Mouse (Mus musculus) hindbrain, embryonic 14.5 days (tissue): ENCODE data around the gene Kmt5b. TPM values are rescaled to one million over a fixed set of nuclear protein-coding genes. Genes with fewer than 3 reads are reported as not detected.

Experiments
- ATAC-seq: fragments of 200-750 bp; cut with Nextera tagmentation; 2 replicates; pipeline ENCODE4 v1.8.0; 2017; ENCODE audit warnings: moderate number of reproducible peaks, mild to moderate bottlenecking, moderate TSS enrichment, moderate library complexity; ENCODE audit not compliant: low FRiP score
- DNase-seq: peaks from one replicate; pipeline ENCODE4 v3.0.0-alpha.2; 2015; ENCODE audit warnings: low spot score
- H3K27ac ChIP-seq: fragments of 300-500 bp; sonication (generic); 2 replicates; pipeline ENCODE4 v1.5.1; 2014; ENCODE audit warnings: mild to moderate bottlenecking, moderate library complexity
- H3K27me3 ChIP-seq: fragments of 300-500 bp; sonication (generic); 2 replicates; pipeline ENCODE4 v1.6.1; 2014; ENCODE audit warnings: mild to moderate bottlenecking, low read length, mixed read lengths; ENCODE audit not compliant: control insufficient read depth, insufficient read depth
- H3K36me3 ChIP-seq: fragments of 300-500 bp; sonication (generic); replicated peaks from 2 replicates; pipeline ENCODE4 v1.6.1; 2014; ENCODE audit not compliant: control insufficient read depth, insufficient read depth
- H3K4me1 ChIP-seq: fragments of 300-500 bp; sonication (generic); replicated peaks from 2 replicates; pipeline ENCODE4 v1.6.1; 2014; ENCODE audit warnings: antibody characterized with exemption, low read length, mixed read lengths; ENCODE audit not compliant: control insufficient read depth, insufficient read depth
- H3K4me2 ChIP-seq: fragments of 300-500 bp; sonication (generic); replicated peaks from 2 replicates; pipeline ENCODE4 v1.6.1; 2014; ENCODE audit warnings: mild to moderate bottlenecking, moderate library complexity
- H3K4me3 ChIP-seq: fragments of 300-500 bp; sonication (generic); replicated peaks from 2 replicates; pipeline ENCODE4 v1.5.1; 2014; ENCODE audit warnings: mild to moderate bottlenecking, low read length
- H3K9ac ChIP-seq: fragments of 300-500 bp; sonication (generic); 2 replicates; pipeline ENCODE4 v1.6.1; 2014
- H3K9me3 ChIP-seq: fragments of 300-500 bp; sonication (generic); 2 replicates; pipeline ENCODE4 v1.6.1; 2016; ENCODE audit warnings: low read length; ENCODE audit not compliant: control insufficient read depth
- WGBS: fragments of 180-500 bp; shearing (Covaris S2); extraction: QIAGEN DNeasy Blood & Tissue Kit; methylation state at CpG from one replicate; pipeline ENCODE4 v1.1.7; 2014; 5-methylcytosine and 5-hydroxymethylcytosine counted together
- polyA plus RNA-seq: library from polyadenylated mRNA; unstranded; fragments of >200 nt; fragmentation: Nextera tagmentation; extraction: Ambion mirVana; gene quantifications from 2 replicates; pipeline ENCODE4 v1.2.1, GENCODE M21; 2014

Kmt5b gene
- polyA plus RNA-seq: 56.9 and 57.9 TPM in 2 replicates

DNA sequence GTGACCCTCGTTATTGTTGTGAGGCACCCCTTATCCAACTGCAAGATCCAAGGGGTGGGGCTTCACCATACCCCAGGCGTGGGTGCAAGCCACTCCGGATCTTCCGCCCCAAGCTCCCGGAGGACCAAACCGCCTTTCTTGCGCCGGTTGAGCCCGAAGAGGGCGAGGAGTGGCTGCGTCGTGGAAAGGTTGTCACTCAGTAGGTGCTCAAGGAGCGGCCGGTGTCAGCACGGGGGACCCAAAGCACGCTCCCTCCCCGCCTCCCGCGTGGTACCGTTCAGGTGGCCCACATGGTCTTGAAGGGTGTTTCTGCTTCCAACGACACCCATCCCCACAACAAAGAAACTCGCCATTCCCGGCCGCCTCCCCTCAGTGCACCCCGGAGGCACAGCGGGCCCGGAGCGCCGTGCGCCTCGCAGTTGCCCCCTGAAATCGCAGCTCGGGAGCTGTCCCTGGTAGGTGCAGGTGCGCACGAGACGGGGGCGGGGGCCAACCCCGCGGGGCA, at the start of gene Kmt5b:
Gene Kmt5b (plus strand): TSS at position 146 of the 505 bp plus-strand sequence.
- DNase-seq (peak; percentile 58), ATAC-seq (peak; percentile 71)
- H3K27ac ChIP-seq: peak within 1 kb of the TSS; percentile 100
- H3K36me3 ChIP-seq: no peaks in the 10 kb centered on the region; the same call in 1 of the 2 replicates
- 1% methylated on average over 39 of the region's 39 CpGs for WGBS
- peak within 1 kb of the TSS; percentile 100 for H3K4me3 ChIP-seq
- H3K9me3 ChIP-seq: no peaks in the 10 kb centered on the region
- no peaks in the 10 kb centered on the region for H3K27me3 ChIP-seq
- peak within 1 kb of the TSS; percentile 73 for H3K4me2 ChIP-seq
- H3K9ac ChIP-seq: peak within 1 kb of the TSS; percentile 100
- H3K4me1 ChIP-seq: peaks cover 24% of the 10 kb centered on the region

DNA sequence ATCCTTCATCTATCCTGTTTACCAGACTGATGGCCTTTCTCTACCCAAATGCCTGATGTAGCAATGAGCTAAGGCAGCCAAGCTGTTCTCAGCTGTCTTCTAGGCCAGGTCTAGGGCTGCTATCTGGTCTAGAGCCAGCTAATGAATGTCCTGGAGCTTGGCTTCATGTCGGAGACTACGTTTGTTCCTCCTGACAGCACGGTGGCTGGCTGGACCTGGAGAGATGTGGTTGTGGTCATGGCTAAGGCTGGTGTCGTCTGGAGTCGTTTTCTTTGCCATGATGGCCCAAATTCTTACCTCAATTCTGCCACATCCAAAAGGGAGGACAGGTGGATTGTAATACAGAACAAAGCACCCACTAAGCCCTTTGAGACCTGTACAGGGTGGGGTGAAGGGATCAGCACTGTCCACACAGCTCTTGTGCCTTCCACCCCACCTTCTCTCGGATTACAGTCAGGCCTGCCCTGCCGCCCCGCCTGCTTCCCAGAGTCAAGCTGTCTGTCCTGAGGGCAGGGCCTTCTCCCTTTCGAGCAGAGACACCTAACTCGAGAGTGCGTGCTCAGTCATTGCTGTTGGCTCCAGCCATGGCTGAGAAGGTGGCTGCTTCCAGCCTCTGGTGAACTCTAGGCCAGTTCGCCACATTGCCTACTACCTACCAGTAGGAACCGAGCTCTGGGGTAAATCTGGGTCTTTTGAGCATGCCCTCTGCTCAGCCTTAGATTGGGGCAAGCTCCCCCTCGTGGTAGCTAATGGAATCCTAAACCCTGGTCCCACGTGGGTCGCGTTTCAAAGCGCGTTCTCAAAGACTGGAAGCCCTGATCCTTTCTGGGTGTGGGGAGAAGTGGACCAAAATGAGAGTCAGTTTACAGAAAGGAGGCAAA, 48.5 kb upstream of the Kmt5b start:
- Histone ChIP-seq H3K27ac (no peak overlapping the region), H3K4me1 (peaks cover 7% of the 10 kb centered on the region), H3K4me2 (peak overlapping the region; percentile 65), H3K36me3 (peaks cover 45% of the 10 kb centered on the region), H3K27me3 (no peaks in the 10 kb centered on the region), H3K9ac (peak overlapping the region; percentile 29; the same call in 1 of the 2 replicates), H3K4me3 (peak overlapping the region; percentile 26), H3K9me3 (no peaks in the 10 kb centered on the region)
- ATAC-seq: peak; percentile 72; the same call in 1 of the 2 replicates
- WGBS: 43% methylated on average over 19 of the region's 19 CpGs
- peak; percentile 72 for DNase-seq

- peaks cover 40% of the 10 kb centered on the region for H3K36me3 ChIP-seq
- no peaks in the 10 kb centered on the region for H3K9me3 ChIP-seq
- peak; percentile 59; the same call in 1 of the 2 replicates for ATAC-seq
- WGBS: 2% methylated on average over 27 of the region's 27 CpGs
- no peaks in the 10 kb centered on the region for H3K27me3 ChIP-seq
- peaks cover 7% of the 10 kb centered on the region for H3K4me1 ChIP-seq
- peak; percentile 32 for DNase-seq
- peak overlapping the region; percentile 29 for H3K9ac ChIP-seq
- H3K4me2 ChIP-seq: peak overlapping the region; percentile 65
- peak overlapping the region; percentile 26 for H3K4me3 ChIP-seq
- no peak overlapping the region for H3K27ac ChIP-seq
Measured at GRCm38 (mm10) chr19:3719362-3719891, 47.8 kb upstream of the Kmt5b start.

DNA sequence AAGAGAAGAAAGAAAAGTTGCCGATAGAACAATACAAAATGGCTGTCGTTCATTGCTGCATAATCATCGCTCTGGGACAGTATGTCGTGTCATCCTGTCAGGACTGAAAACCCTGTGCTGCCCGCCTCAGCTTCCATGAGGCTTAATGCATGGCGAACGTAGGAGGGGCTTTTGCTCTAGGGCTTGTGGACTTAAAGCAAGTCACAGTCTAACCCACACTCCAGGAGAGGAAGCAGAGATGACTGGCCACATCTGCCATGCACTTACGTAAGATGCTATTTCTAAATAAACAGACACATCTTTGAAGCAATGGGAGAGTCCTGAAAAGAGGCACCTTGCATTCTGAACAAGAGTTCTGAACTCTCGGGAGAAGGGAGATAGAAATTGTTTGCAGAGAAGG, 44.1 kb upstream of the Kmt5b start:
- H3K27ac ChIP-seq: no peak overlapping the region
- H3K4me2 ChIP-seq: no peak overlapping the region
- WGBS: 94% methylated on average over 9 of the region's 9 CpGs
- no peak overlapping the region for H3K9ac ChIP-seq
- peaks cover 7% of the 10 kb centered on the region for H3K4me1 ChIP-seq
- H3K9me3 ChIP-seq: no peaks in the 10 kb centered on the region
- no peaks in the 10 kb centered on the region for H3K27me3 ChIP-seq
- no peak overlapping the region for H3K4me3 ChIP-seq
- DNase-seq (no peak), ATAC-seq (no peak)
- peaks cover 6% of the 10 kb centered on the region for H3K36me3 ChIP-seq

DNA sequence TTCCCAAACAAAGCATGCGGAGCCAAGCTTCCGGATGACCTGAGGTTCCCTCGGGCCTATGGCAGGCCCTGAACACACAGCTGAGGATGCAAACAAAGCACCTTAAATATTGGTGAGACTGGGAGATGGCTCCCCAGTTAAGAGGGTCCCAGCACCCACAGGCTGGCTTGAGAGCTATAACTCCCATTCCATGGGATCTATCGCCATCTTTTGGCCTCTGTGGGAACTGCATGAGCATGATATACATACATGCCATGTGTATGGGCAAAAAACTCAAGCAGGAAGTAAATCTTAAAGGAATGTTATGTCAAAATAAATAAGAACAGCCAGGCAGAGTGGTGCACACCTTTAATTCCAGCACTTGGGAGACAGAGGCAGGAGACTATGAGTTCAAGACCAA, 43.3 kb upstream of the Kmt5b start:
- H3K9me3 ChIP-seq: no peaks in the 10 kb centered on the region
- no peak overlapping the region for H3K27ac ChIP-seq
- peaks cover 7% of the 10 kb centered on the region for H3K4me1 ChIP-seq
- no peak for ATAC-seq
- no peak overlapping the region for H3K4me2 ChIP-seq
- H3K4me3 ChIP-seq: no peak overlapping the region
- H3K27me3 ChIP-seq: no peaks in the 10 kb centered on the region
- H3K36me3 ChIP-seq: no peaks in the 10 kb centered on the region
- WGBS: 74% methylated on average over 4 of the region's 4 CpGs
- H3K9ac ChIP-seq: no peak overlapping the region
- DNase-seq: no peak

GRCm38 (mm10) chr19:3724779-3725178, 42.4 kb upstream of the Kmt5b start:
- Histone ChIP-seq H3K4me1 (no peaks in the 10 kb centered on the region), H3K4me3 (no peak overlapping the region), H3K9me3 (no peaks in the 10 kb centered on the region), H3K36me3 (no peaks in the 10 kb centered on the region), H3K4me2 (no peak overlapping the region), H3K9ac (no peak overlapping the region), H3K27me3 (no peaks in the 10 kb centered on the region), H3K27ac (no peak overlapping the region)
- DNase-seq: peak; percentile 81
- no peak for ATAC-seq
- WGBS: 28% methylated on average over 1 of the region's 1 CpGs

DNA sequence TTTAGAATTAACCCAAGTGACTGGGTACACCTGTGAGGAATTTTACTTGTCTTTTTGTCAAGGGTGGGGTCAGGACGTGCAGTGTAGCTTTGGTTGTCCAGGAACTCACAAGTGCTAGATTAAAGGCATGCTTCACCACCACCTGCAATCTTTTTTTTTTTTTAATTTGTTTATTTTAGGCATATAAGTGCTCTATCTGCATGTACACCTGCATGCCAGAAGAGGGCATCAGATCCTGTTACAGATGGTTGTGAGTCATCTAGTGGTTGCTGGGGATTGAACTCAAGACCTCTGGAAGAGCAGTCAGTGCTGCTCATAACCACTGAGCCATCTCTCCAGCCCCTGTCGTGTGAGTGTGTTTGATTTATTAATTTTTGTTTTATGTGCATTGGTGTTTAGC, 38.3 kb upstream of the Kmt5b start:
- Histone ChIP-seq H3K4me1 (no peaks in the 10 kb centered on the region), H3K9ac (no peak overlapping the region), H3K36me3 (no peaks in the 10 kb centered on the region), H3K27me3 (no peaks in the 10 kb centered on the region), H3K9me3 (no peaks in the 10 kb centered on the region), H3K4me2 (no peak overlapping the region), H3K27ac (no peak overlapping the region), H3K4me3 (no peak overlapping the region)
- no peak for ATAC-seq
- WGBS: 69% methylated on average over 2 of the region's 2 CpGs
- no peak for DNase-seq

DNA sequence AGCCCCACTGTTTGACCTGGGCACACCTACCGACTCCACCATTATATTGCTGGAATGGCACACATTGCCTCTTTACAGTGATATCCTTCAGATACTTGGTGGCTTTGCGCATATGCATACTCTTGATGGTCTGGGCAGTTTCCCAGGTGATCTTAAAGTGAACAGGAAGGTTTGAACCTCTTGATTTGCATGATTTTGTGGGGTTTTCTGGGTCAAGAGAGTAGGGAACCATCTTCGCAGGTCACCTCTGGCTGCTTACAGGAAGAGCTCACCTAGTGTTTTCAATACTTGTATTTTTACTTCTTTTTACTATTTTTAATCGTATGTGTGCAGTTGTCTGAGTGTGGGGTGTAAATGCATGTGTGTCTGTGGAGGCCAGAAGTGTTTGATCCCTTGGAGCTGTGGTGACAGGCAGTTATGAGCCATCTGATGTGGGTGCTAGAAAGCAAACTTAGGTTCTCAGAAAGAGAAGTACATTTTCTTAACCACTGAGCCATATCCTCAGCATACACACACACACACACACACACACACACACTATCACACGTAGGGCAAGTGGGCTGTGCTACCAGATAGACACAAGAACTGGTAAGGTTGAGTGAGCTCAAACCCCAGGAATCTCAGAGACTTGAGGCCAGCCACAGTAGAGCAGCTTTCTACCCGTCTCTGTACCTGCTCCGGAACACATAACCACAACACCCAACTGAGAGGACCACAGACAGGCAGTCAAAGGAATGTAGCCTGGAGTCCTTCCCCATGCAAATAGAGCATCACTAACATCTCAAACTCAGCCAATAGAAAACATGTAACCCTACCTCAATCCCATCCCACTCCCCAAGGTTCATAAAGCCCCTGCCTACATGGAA, 36.2 kb upstream of the Kmt5b start:
- no peaks in the 10 kb centered on the region for H3K27me3 ChIP-seq

GRCm38 (mm10) chr19:3736001-3736400, 31.2 kb upstream of the Kmt5b start:
- Histone ChIP-seq H3K4me1 (no peaks in the 10 kb centered on the region), H3K9ac (no peak overlapping the region), H3K4me3 (no peak overlapping the region), H3K9me3 (no peaks in the 10 kb centered on the region), H3K27ac (no peak overlapping the region), H3K36me3 (no peaks in the 10 kb centered on the region), H3K4me2 (no peak overlapping the region), H3K27me3 (no peaks in the 10 kb centered on the region)
- no peak for DNase-seq
- no peak for ATAC-seq
- WGBS: 92% methylated on average over 3 of the region's 3 CpGs

More for the DNA sequence above, 36.2 kb upstream of the Kmt5b start:
- no peaks in the 10 kb centered on the region for H3K4me1 ChIP-seq
- no peaks in the 10 kb centered on the region for H3K36me3 ChIP-seq
- 84% methylated on average over 7 of the region's 7 CpGs for WGBS
- H3K9me3 ChIP-seq: no peaks in the 10 kb centered on the region
- DNase-seq (no peak), ATAC-seq (no peak)
- H3K4me3 ChIP-seq: no peak overlapping the region
- H3K4me2 ChIP-seq: no peak overlapping the region
- H3K27ac ChIP-seq: no peak overlapping the region
- no peak overlapping the region for H3K9ac ChIP-seq
